Mouse (Mus musculus) cerebral cortex, adult 2 months (tissue): ENCODE data around the gene Unc5cl.

Experiments
- WGBS: fragments of 180-500 bp; shearing (Covaris S2); methylation state at CpG from one replicate; pipeline ENCODE4 v1.1.7; 2018; 5-methylcytosine and 5-hydroxymethylcytosine counted together

The Unc5cl gene

DNA sequence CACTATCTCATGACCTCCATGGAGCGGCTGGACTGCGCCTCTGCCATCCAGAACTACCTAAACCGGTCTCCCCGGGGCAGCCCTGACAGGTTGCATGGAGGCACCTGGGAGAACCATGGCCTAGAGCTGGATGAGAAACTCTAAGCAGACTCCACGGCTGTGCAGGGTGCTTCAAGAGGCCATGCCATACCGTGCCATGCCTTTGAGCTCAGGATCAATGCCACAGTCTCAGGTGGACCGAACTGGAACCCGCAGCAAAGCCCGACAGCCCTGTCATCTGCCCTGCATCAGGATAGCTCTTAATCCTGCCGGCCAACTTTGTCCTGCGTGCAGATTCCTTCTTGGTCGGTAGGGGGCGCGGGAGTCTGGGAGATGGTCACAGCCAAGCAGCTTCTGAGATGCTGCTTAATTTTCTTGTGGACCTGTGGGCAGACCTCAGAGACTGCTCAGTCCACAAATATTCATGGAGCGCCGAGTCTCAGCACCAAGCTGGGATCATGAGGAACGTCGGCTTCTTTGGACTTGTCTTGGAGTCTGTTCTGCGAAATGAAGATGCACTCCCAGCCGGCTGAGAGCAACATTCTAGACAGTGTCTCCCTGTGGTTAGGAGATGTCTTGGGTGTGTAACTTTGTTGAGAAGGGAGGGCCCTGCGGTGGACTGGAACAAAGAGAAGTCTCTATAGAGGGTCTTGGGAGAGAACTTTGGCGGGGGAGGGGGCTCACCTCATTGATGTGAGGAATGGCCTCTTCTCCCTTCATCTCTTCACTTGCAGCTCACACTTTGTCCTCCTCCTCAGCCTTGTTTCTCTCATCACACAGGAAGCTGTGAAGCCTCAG lies 12.9 kb downstream of the Unc5cl start:
- WGBS, result 9% methylated on average over 22 of the region's 22 CpGs

DNA sequence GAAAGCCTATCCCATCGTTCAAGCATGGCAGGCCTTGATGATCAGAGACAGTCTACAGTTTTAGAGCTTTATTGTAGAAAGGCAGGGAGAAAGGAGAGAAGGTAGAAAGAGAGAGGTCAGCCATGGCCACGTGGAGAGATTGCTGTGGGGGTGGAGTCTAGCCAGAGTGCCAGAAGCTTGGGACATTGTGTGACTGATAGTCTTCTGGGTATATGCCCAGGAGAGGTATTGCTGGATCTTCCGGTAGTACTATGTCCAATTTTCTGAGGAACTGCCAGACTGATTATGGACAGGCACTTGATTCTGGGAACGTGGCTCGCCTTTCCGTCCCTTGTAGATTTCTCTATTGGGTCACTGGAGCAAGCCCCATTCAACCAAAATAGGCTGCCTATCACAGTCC lies 19.6 kb downstream of the Unc5cl start:
- 80% methylated on average over 6 of the region's 6 CpGs for WGBS

DNA sequence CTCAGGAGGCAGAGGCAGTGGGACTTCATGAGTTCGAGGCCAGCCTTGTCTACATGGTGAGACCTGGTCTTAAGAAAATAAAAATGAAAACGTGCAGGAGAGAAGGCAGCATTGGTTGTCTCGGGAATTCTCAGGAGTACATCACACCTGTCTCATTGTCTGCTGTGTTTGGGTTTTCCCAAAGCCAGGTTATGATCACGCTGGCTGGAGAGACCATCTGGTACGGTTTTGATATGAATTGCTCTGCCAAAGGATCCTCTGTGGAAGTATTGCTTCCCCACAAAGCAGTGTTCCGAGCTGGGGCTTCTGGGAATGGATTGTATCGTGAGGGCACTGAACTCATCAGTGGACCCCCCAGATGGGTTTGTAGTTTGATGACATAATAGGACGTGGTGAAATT lies 20.7 kb downstream of the Unc5cl start:
- 87% methylated on average over 8 of the region's 8 CpGs for WGBS

DNA sequence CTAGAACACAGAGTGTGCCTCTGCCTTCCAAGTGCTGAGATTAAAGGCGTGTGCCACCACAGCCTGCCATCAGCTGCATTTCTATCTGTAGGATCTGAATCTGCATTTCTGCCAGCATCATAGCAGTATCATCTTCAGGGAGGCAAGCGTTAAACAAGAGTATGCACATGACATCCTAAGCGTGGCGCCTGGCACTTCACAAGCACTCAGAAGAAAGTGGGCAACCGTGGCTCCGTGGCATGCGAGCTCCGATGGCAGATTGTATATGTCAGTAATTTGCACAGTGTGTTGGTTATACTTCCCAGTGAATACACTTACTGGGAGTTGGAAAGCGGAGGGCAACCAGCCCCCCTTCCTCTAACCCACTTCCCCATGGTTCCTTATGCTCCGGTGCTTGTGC lies 25.3 kb downstream of the Unc5cl start:
- WGBS, result 46% methylated on average over 10 of the region's 10 CpGs

DNA sequence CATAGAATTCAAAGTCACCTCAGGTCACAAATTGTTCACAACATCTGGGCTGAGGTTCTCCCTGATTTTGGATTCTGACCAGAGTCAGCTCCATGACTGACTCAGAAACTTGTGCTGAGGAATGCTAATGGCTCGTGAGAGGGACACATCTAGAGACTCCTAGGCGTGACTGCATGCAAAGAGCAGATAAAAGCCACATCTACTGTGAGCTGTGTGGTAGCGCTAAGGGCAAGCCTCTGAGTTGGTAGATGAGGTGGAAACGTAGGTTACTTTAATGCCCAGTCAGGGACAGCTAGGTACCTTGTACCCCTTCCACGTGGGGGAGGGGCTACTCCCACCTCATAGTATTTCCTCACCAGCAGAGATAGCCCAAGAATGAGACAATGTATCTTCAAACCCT lies 29.1 kb downstream of the Unc5cl start:
- 80% methylated on average over 5 of the region's 5 CpGs for WGBS

- 93% methylated on average over 5 of the region's 5 CpGs for WGBS
Measured at GRCm38 (mm10) chr17:48484191-48484590, 29.5 kb downstream of the Unc5cl start.

DNA sequence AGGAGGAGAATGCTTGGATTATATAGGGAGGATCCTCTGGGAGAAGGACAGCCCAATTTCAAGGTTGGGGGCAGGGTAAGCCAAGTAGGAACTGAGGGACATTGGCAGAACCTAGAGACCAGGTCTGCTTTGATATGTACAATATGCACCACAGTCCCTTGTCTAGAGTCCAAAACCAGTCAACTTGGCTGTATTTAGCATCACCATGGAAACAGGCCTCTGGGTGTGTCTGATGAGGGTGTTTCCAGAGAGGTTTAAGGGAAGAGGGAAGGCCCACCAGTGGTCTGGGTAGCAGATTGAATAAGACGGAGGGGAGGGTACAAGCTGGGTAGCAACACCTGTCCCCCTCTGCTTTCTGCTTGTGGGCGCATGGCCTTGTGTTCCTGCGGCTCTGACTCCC lies 34.8 kb downstream of the Unc5cl start:
- WGBS, result 73% methylated on average over 3 of the region's 3 CpGs

DNA sequence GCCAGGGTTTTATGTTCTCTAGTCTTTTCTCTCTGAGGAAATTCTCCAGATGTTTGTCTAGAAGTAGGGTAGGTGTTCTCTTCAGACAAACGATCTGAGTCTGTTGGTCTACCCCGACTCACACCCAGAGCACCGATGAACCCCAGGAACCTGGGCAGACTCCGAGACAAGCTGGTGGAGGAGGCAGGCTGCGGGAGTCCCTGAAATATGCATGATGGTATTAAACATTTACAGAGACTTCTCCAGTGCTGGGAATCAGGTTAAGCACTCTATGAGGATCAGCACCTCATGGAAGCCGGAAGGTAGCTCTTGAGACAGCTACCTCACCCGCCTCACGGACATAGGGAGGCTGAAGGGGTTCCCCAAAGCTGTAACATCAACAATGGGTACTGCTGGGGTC lies 37.9 kb downstream of the Unc5cl start:
- 93% methylated on average over 8 of the region's 8 CpGs for WGBS

DNA sequence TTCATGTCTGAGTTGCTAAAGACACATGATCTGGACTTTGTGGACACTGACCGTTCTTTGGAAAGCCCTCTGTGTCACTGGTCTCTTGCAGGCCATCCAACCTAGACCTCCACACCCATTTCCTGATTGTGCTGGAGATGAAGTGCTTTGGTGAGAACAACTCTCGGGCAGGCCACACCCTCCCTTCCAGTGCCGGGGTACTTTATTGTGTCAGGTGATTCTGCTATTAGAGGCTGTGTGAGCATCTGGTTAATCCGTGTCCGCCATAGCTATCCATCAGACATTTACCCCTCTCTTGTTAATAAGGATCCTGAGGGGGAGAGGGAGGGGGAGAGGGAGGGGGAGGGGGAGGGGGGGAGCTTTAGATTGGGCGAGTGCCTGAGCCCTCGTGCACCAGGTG lies 38.9 kb downstream of the Unc5cl start:
- 56% methylated on average over 7 of the region's 7 CpGs for WGBS

- WGBS, result 61% methylated on average over 8 of the region's 8 CpGs
Measured at GRCm38 (mm10) chr17:48493986-48494385, 39.3 kb downstream of the Unc5cl start.

GRCm38 (mm10) chr17:48497986-48498385 lies 43.3 kb downstream of the Unc5cl start:
- 89% methylated on average over 3 of the region's 3 CpGs for WGBS

- whole genome bisulfite sequencing, result 75% methylated on average over 7 of the region's 7 CpGs
Measured at GRCm38 (mm10) chr17:48500846-48501445, 46.2 kb downstream of the Unc5cl start.

- 33% methylated on average over 3 of the region's 3 CpGs for WGBS
Measured at GRCm38 (mm10) chr17:48505006-48505405, 50.3 kb downstream of the Unc5cl start.

DNA sequence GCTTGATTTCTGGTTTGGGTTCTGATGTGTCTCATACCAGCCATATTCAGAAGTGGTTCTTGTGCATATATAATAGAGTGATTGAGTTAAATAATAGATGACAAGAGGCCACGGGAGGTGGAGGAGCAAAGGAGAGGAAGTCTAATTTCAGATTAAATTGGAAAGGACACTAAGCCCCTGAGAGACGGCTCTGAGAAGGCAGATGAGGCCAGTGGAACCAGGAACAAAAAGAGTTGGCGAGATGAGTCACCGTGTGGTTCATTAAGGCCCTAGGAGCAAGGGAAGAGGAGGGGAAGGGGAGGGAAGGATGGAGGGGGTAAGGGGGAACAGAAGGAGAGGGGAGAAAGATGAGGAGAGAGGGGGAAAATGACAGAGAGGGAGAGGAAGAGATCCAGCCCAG lies 52.3 kb downstream of the Unc5cl start:
- 50% methylated on average over 4 of the region's 4 CpGs for WGBS

DNA sequence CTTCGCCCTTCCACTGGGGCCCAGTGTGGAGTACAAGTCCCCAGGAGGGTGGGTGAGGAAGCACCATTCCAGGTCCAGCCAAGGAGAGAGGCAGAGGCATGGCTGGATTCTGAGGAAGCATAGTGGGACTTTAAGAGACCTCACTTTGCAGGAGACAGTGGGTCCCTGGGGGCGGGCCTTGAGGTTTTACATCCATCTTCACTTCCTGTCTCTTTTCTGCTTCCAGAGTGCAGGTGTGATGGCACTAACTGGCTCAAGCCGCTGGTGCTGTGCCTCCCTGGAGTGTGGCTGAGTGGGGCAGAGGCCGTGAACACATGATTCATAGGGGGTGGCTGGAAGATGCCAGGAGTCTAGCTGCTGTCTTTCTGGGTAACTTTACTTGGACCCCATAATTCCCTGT lies 54.9 kb downstream of the Unc5cl start:
- WGBS, result 91% methylated on average over 4 of the region's 4 CpGs

DNA sequence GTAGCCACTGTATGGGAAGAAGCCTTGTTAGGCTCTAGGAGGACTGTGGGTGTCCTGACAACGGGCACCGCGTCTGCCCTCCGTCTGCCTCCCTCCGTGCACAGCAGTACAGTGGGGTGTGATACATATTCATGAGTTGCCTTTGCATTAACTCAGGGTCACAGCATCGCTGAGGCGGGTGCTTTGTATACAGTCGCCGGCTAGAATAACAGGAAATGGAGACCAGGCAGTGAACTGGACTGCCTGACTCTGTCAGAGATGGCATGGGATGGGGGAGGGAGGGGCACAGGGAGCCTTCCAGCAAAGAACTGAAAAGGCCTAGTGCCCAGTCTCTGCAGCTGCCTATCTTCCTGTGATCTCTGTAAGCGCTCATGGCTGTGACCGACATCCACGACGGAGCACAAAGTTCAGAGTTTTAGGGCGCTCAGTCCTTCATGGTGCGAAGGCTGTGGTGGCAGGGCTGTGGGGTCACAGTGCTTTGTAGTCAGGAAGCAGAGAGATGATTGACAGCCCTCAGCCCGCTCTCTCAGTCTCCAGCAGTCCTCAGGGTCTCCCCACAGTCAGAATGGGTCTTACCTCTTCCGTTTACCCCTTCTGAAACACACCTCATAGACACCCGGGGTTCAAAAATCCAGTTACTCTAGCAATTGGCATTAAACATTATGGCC lies 58.0 kb downstream of the Unc5cl start:
- 48% methylated on average over 18 of the region's 18 CpGs for WGBS

GRCm38 (mm10) chr17:48514613-48515012 lies 59.9 kb downstream of the Unc5cl start:
- WGBS, result 68% methylated on average over 4 of the region's 4 CpGs

- 77% methylated on average over 7 of the region's 7 CpGs for WGBS
Measured at GRCm38 (mm10) chr17:48519046-48519445, 64.3 kb downstream of the Unc5cl start.

GRCm38 (mm10) chr17:48520352-48520751 lies 65.7 kb downstream of the Unc5cl start:
- 95% methylated on average over 3 of the region's 3 CpGs for WGBS

DNA sequence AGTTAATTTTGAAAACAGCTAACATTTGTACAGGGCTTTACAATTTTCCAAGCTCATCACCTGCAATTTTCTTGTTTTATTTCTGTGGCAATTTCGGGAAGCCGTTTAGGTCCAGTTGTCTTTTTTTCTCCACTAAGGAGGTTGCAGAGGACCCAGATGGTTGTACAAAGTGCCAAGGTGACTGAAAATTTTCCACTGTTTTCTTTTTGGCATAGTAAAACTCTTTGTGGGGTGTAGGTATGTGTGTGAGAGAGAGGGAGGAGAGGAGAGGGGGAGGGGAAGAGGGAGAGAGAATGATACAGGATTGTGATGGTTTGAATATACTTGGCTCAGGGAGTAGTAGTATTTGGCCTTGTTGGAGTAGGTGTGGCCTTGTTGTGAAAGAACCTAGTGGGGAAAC lies 68.4 kb downstream of the Unc5cl start:
- WGBS, result 83% methylated on average over 2 of the region's 2 CpGs

DNA sequence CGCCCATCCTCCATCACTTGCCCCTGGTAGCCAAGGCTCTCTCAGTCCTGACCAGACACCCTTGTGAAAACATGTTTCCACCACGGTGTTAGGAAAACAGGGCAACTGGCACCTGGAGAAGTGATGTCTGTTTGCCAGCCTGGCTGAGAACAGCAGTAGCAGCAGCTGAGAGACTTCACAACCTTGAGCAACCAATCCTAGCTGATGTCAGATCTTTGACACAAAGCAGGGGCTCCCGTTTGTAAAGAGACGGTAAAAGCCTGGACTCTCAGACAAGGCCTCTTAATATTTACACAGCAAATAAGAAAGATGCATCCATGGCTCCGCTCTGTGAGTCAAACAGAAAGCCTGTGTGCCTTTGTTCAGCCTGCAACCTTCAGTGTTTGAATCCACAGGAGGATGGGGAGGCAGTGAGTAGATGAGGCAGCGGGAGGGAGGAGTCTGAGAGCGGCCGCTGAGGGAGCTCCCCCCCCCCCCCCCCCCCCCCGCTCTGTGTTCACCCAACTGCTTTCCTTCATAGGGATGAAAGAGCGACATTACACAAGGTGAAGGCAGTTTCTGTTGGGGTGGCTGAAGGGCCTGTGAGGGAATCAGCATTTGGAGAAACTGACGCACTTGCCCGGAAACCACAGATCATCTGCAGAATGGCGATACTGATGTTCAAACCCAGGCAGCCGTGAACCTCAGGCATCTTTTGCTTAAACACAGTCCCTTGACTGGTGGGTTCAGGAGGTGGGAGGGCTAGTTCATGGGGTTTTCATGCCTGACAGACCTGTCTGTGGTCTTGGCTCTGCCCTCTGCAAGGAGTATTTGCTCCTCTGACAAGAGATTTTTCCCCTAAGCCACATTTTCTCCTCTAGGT lies 79.4 kb downstream of the Unc5cl start:
- 60% methylated on average over 13 of the region's 14 CpGs for WGBS

- WGBS, result 91% methylated on average over 5 of the region's 5 CpGs
Measured at GRCm38 (mm10) chr17:48538328-48538727, 83.6 kb downstream of the Unc5cl start.
